Mouse (Mus musculus): Measurements from ENCODE around the gene Gpr146. TPM values are rescaled to one million over a fixed set of nuclear protein-coding genes. Genes with fewer than 3 reads are reported as not detected.

Gpr146 gene
- polyA plus RNA-seq (2015; fragmentation: Nextera tagmentation; extraction: Ambion mirVana): 3.5 TPM in 2 replicates

DNA sequence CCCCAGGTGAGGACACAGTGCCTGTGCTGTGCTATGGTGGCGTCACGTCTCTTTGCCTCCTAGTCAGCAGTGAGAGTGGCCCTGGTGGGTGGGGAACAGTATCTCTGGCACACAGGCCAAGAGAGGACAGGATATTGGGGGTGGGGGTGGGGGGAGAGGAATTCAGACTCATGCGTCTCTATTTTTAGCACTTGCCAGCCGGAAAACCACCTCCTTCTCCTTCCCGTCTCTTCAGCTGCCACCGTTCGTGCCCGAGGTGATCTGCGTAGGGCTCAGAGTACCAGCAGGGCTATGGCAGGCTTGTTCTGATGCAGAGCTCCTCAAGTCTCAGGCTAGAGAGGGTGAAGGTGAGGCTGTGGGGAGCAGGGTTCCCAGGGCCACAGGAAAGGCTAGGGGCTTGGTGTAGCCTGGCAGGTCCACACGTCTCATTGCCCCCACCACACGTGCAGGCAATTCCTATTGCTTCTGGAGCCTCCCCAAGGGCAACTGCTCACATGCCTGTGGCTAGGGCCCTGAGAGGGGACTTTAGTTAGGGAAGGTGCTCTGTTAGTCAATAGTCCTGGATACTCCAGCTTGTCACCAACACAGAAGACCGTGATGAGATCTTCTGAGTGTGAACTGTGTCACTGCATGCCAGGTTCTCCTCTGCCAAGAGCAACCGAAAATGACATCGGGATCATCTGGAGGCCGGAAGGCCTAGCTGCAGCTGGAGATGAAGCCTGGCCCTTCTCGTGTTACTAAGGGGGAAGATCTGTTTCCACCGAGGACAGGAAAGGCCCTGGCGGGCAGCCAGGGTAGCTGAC is at the start of gene Gpr146:
Gpr146 (plus strand) TSS at position 230 of the 803 bp plus-strand sequence.
- WGBS: 44% methylated on average over 18 of the region's 18 CpGs
- Histone ChIP-seq H3K4me3 (ENCODE audit: low read depth, low read length) (no peak within 1 kb of the TSS), H3K4me2 (replicated peaks; ENCODE audit: low read depth) (no peak within 1 kb of the TSS), H3K4me1 (replicated peaks; ENCODE audit: control insufficient read depth, insufficient read depth) (peaks cover 15% of the 10 kb centered on the region; the same call in 1 of the 2 replicates), H3K27me3 (ENCODE audit: control insufficient read depth, insufficient read depth, low read length) (no peaks in the 10 kb centered on the region), H3K9ac (ENCODE audit: low read length) (peak within 1 kb of the TSS; percentile 18; the same call in 1 of the 2 replicates), H3K36me3 (ENCODE audit: control insufficient read depth, insufficient read depth, low read length) (no peaks in the 10 kb centered on the region), H3K27ac (replicated peaks) (peak within 1 kb of the TSS; percentile 85), H3K9me3 (ENCODE audit: control insufficient read depth, low read length) (no peaks in the 10 kb centered on the region)
- ATAC-seq (ENCODE audit: low FRiP score, low TSS enrichment): no peak
- DNase-seq (ENCODE audit: low spot score): no peak
- TF ChIP-seq EP300 (optimal IDR thresholded peaks at IDR 0.05) (no peak), CTCF (IDR thresholded peaks at IDR 0.05; ENCODE audit: low read depth) (no peak)

DNA sequence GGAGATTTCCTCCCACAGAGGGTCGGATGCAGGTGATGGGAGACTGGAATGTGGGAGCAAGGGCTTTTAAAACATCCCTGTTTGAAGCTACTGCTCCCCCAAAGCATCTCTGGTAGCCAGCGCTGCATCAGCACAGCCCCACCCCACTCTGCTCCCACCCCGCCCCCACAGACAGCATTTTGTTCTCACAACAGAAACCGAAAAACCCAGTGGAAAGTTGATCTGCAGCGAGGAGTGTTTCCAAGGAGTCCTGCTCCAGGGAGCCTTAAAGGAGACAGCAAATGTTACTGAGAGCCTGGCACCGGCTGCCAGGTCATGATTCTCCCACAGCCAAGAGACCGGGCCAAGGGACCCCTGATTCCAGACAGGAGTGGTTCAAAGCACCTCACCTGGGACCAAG is 46.7 kb upstream of the Gpr146 start:
- H3K27me3 ChIP-seq (ENCODE audit: control insufficient read depth, insufficient read depth, low read length): no peaks in the 10 kb centered on the region
- 54% methylated on average over 7 of the region's 7 CpGs for WGBS
- no peaks in the 10 kb centered on the region for H3K36me3 ChIP-seq (ENCODE audit: control insufficient read depth, insufficient read depth, low read length)
- no peak overlapping the region for H3K9ac ChIP-seq (ENCODE audit: low read length)
- no peaks in the 10 kb centered on the region for H3K4me1 ChIP-seq (replicated peaks; ENCODE audit: control insufficient read depth, insufficient read depth)
- no peak for DNase-seq (ENCODE audit: low spot score)
- no peak overlapping the region for H3K4me3 ChIP-seq (ENCODE audit: low read depth, low read length)
- 0 out of 2 replicates have a peak overlapping the region, but pooled peaks have one; percentile 24 for H3K27ac ChIP-seq (replicated peaks)
- no peak overlapping the region for H3K4me2 ChIP-seq (replicated peaks; ENCODE audit: low read depth)
- no peaks in the 10 kb centered on the region for H3K9me3 ChIP-seq (ENCODE audit: control insufficient read depth, low read length)
- no peak for ATAC-seq (ENCODE audit: low FRiP score, low TSS enrichment)
- TF ChIP-seq CTCF (IDR thresholded peaks at IDR 0.05; ENCODE audit: low read depth) (no peak), EP300 (optimal IDR thresholded peaks at IDR 0.05) (no peak)

DNA sequence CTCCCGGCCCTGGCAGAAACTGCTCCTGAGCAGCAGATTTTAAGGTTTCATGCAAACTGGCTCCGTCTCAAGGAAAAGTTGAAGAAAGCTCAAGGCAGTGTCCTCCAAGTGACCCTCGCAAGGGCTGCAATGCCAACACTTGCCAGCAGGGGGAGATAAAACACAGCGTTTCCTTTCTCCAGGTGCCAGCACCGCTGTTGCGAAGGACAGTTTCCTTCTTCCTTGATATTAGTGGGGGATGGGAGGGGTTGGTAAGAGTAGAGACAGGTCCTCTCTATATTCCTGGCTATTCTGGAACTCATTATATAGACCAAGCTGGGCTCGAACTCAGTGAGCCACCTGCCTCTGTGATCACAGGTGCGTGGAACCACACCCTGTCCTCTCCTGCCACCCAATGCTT is 45.8 kb upstream of the Gpr146 start:
- Histone ChIP-seq H3K4me1 (replicated peaks; ENCODE audit: control insufficient read depth, insufficient read depth) (no peaks in the 10 kb centered on the region), H3K4me3 (ENCODE audit: low read depth, low read length) (no peak overlapping the region), H3K36me3 (ENCODE audit: control insufficient read depth, insufficient read depth, low read length) (peaks cover 3% of the 10 kb centered on the region; the same call in 1 of the 2 replicates), H3K27me3 (ENCODE audit: control insufficient read depth, insufficient read depth, low read length) (no peaks in the 10 kb centered on the region), H3K27ac (replicated peaks) (peak overlapping the region; percentile 88), H3K9me3 (ENCODE audit: control insufficient read depth, low read length) (no peaks in the 10 kb centered on the region), H3K9ac (ENCODE audit: low read length) (no peak overlapping the region), H3K4me2 (replicated peaks; ENCODE audit: low read depth) (no peak overlapping the region)
- DNase-seq (ENCODE audit: low spot score): peak; percentile 91
- peak; percentile 27 for ATAC-seq (ENCODE audit: low FRiP score, low TSS enrichment)
- 15% methylated on average over 8 of the region's 8 CpGs for WGBS
- TF ChIP-seq CTCF (IDR thresholded peaks at IDR 0.05; ENCODE audit: low read depth) (peak; percentile 99), EP300 (optimal IDR thresholded peaks at IDR 0.05) (no peak)

DNA sequence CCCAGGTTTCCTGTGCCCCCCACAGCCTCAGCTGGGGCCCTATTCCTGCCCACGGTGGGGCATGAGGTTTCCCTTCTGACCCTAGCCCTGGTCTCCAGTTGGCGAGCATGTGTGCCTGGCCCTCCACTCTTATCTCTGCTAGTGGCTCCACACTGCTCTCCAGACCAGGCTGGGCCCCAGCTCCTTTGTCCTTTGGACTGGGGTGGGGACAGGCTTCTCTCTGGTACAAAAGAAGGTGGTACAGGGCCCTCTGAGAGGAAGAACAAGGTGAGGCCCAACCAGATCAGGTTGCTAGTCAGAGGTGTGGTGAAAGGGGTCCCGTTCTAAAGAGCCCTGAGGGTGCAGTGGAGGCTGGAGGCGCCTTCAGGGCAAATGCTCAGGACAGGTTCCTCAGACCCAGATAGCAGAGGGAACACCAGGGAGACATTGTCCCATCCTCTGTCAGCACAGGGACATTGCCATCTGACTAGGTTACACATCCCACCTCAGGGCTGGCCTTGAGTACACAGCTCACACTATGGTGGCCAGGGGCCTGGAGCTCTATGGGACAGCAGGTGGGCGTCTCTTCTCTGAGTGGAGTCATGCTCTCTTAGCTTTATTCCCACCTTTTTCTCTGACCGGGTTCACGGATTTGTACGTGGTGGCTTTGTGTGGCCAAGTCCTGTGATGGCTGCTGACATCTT is 44.8 kb upstream of the Gpr146 start:
- no peaks in the 10 kb centered on the region for H3K27me3 ChIP-seq (ENCODE audit: control insufficient read depth, insufficient read depth, low read length)
- peak overlapping the region; percentile 88 for H3K27ac ChIP-seq (replicated peaks)
- peak; percentile 84 for DNase-seq (ENCODE audit: low spot score)
- H3K4me3 ChIP-seq (ENCODE audit: low read depth, low read length): no peak overlapping the region
- TF ChIP-seq CTCF (IDR thresholded peaks at IDR 0.05; ENCODE audit: low read depth) (no peak), EP300 (optimal IDR thresholded peaks at IDR 0.05) (no peak)
- peak; percentile 84 for ATAC-seq (ENCODE audit: low FRiP score, low TSS enrichment)
- no peak overlapping the region for H3K9ac ChIP-seq (ENCODE audit: low read length)
- WGBS: 70% methylated on average over 8 of the region's 8 CpGs
- H3K4me1 ChIP-seq (replicated peaks; ENCODE audit: control insufficient read depth, insufficient read depth): no peaks in the 10 kb centered on the region
- H3K36me3 ChIP-seq (ENCODE audit: control insufficient read depth, insufficient read depth, low read length): peaks cover 7% of the 10 kb centered on the region
- H3K4me2 ChIP-seq (replicated peaks; ENCODE audit: low read depth): no peak overlapping the region
- no peaks in the 10 kb centered on the region for H3K9me3 ChIP-seq (ENCODE audit: control insufficient read depth, low read length)

DNA sequence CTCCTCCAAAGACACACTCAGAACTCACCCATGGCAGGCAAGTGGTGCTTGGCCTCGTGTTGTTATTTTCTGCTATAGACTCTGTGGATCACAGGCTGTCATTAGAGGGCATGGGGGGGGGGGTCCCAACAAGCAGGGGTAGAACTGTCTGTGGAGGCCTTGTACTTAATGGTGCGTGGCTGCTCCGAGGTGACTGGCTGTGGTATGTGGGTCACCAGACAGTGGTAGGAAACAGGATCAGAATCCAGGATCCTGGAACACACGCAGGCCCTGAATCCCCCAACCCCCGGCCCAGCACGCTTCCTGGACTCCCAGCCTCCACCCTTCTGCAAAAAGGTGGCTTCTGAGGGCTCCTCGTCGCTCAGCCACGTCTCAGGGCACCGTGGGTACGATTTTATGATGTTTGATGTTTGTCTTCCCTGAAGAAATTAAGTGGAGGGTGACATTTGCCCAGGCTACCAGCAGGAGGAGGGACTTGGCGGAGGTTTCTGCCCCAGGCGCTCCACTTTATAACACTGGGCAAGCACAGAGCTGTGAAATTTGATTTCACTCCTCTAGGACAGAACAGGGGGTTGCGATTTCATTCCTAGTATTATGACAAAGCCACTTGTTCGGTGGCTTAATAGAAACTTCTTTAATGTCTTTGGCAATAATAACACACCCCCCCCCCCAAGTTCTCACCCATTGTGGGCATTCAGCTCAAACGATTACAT is 44.0 kb upstream of the Gpr146 start:
- Histone ChIP-seq H3K4me1 (replicated peaks; ENCODE audit: control insufficient read depth, insufficient read depth) (no peaks in the 10 kb centered on the region), H3K36me3 (ENCODE audit: control insufficient read depth, insufficient read depth, low read length) (peaks cover 7% of the 10 kb centered on the region), H3K27ac (replicated peaks) (peak overlapping the region; percentile 88), H3K9me3 (ENCODE audit: control insufficient read depth, low read length) (no peaks in the 10 kb centered on the region), H3K27me3 (ENCODE audit: control insufficient read depth, insufficient read depth, low read length) (no peaks in the 10 kb centered on the region), H3K9ac (ENCODE audit: low read length) (no peak overlapping the region), H3K4me2 (replicated peaks; ENCODE audit: low read depth) (no peak overlapping the region), H3K4me3 (ENCODE audit: low read depth, low read length) (no peak overlapping the region)
- peak; percentile 42 for TF ChIP-seq CTCF (IDR thresholded peaks at IDR 0.05; ENCODE audit: low read depth)
- TF ChIP-seq EP300 (optimal IDR thresholded peaks at IDR 0.05): no peak
- 69% methylated on average over 16 of the region's 16 CpGs for WGBS
- DNase-seq (ENCODE audit: low spot score) (peak; percentile 60), ATAC-seq (ENCODE audit: low FRiP score, low TSS enrichment) (no peak)

All from stomach, postnatal 0 days (tissue).